Mouse (Mus musculus): ENCODE measurements around the gene Macrod1. TPM values are rescaled to one million over a fixed set of nuclear protein-coding genes. Genes with fewer than 3 reads are reported as not detected.
A peak's percentile ranks its signal among the peaks of the same experiment; 100 is the strongest.

Macrod1 gene
- polyA plus RNA-seq, 1 experiment from 2014 or later: 3.3 TPM

DNA sequence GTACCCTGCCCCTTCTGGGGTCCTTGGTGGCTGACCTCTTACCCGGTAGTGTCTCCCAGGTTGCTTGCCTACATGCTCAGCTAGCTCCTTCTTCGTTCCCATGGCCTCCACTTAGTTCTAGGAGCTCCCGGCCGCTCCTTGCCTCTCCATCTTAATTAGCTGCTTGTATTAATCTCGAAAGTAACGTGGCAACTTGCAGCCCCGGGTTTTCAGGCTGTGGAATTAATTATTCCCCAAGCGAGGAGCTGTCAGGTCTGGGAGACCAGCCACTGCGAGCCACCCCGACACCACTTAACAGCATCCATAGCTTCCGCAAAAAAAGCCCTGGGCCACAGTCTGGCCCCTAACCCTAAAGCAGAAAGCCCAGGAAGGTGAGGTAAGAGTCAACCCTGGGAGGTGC is 126.8 kb downstream of the Macrod1 start:
- no peak for ATAC-seq (ENCODE audit: low FRiP score, low read depth)
- no peaks in the 10 kb centered on the region for H3K9me3 ChIP-seq
- 50% methylated on average over 11 of the region's 11 CpGs for WGBS
- no peak overlapping the region for H3K9ac ChIP-seq (replicated peaks)
- H3K4me3 ChIP-seq: no peak overlapping the region
- H3K27ac ChIP-seq (replicated peaks): no peak overlapping the region
- H3K4me2 ChIP-seq (replicated peaks): no peak overlapping the region
- H3K4me1 ChIP-seq: peaks cover 64% of the 10 kb centered on the region
- no peaks in the 10 kb centered on the region for H3K36me3 ChIP-seq
- H3K27me3 ChIP-seq: peaks cover 96% of the 10 kb centered on the region

DNA sequence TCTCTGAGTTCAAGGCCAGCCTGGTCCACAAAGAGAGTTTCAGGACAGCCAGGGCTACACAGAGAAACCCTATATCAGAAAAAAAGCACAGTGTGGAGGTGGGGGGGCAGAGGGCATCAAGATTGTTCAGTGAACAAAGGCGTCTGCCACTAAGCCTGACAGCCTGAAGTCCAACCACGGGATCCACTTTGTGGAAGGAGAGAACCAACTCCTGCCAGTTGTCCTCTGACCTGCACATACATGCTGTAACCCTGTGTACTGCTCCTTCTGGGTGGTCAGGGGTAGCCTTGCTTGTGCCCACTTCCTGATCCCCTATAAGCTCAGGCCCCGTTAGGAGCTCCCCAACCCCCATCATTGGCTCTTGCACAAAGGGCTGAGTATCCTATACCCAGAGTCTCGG is 128.4 kb downstream of the Macrod1 start:
- ATAC-seq (ENCODE audit: low FRiP score, low read depth): no peak
- Histone ChIP-seq H3K4me2 (replicated peaks) (no peak overlapping the region), H3K36me3 (no peaks in the 10 kb centered on the region), H3K4me3 (no peak overlapping the region), H3K4me1 (peaks cover 63% of the 10 kb centered on the region), H3K27ac (replicated peaks) (no peak overlapping the region), H3K9me3 (no peaks in the 10 kb centered on the region), H3K9ac (replicated peaks) (no peak overlapping the region), H3K27me3 (peaks cover 90% of the 10 kb centered on the region)
- WGBS: 30% methylated on average over 4 of the region's 4 CpGs

DNA sequence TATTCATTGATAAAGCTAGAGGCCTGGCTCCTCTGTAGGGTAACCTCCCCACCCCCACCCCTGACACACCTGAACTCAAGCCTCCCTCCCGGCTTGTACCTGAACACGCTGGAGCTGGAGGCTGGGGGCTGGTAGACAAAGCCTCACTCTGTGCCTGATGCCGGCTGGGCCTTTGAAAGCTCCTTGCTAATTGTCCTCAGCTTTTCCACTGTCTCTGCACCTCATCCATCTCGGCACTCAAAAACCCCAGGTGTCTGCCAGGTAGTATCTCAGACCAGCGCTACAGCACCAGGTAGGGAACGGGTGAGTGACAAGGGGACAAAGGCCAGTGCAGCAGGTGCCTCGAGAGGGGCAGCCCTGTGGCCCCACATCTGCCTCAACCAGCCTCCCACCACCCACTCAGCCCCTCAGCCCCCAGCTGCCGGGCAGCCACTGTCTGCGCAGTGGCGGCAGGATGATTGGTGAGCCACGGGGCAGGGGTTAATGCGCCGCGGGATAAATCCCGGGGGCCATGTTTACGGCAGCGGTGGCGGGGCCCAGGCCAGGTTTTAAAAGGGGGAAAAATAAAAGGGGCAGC is 129.2 kb downstream of the Macrod1 start:
- no peak overlapping the region for H3K27ac ChIP-seq (replicated peaks)
- no peaks in the 10 kb centered on the region for H3K9me3 ChIP-seq
- peaks cover 86% of the 10 kb centered on the region for H3K27me3 ChIP-seq
- H3K36me3 ChIP-seq: no peaks in the 10 kb centered on the region
- peaks cover 58% of the 10 kb centered on the region for H3K4me1 ChIP-seq
- 3% methylated on average over 18 of the region's 18 CpGs for WGBS
- H3K4me3 ChIP-seq: no peak overlapping the region
- H3K9ac ChIP-seq (replicated peaks): 0 out of 2 replicates have a peak overlapping the region, but pooled peaks have one; percentile 39
- H3K4me2 ChIP-seq (replicated peaks): peak overlapping the region; percentile 31
- no peak for ATAC-seq (ENCODE audit: low FRiP score, low read depth)

DNA sequence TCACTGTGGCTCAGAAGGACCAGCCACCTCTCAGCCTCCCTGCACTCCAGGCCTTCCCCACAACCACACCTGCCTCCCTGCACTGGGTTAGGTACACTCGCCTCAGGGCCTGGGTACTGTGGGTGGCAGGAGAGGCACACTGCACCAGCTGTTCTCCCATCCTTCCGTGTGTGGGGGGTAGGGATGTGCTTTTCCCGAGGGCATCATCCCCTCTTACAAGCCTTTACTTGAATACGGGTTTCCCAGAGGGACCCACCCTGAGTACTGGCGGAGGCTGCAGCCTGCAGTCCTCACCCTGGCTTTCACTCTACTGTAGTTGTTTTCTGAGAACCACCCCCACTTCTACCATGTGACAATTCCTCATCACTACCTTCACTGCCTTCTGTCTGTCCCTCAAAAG is 130.5 kb downstream of the Macrod1 start:
- H3K9me3 ChIP-seq: no peaks in the 10 kb centered on the region
- H3K4me3 ChIP-seq: no peak overlapping the region
- ATAC-seq (ENCODE audit: low FRiP score, low read depth): no peak
- WGBS: 60% methylated on average over 5 of the region's 5 CpGs
- no peak overlapping the region for H3K9ac ChIP-seq (replicated peaks)
- peaks cover 60% of the 10 kb centered on the region for H3K4me1 ChIP-seq
- peaks cover 87% of the 10 kb centered on the region for H3K27me3 ChIP-seq
- H3K4me2 ChIP-seq (replicated peaks): no peak overlapping the region
- no peaks in the 10 kb centered on the region for H3K36me3 ChIP-seq
- no peak overlapping the region; the same call in 1 of the 2 replicates for H3K27ac ChIP-seq (replicated peaks)

DNA sequence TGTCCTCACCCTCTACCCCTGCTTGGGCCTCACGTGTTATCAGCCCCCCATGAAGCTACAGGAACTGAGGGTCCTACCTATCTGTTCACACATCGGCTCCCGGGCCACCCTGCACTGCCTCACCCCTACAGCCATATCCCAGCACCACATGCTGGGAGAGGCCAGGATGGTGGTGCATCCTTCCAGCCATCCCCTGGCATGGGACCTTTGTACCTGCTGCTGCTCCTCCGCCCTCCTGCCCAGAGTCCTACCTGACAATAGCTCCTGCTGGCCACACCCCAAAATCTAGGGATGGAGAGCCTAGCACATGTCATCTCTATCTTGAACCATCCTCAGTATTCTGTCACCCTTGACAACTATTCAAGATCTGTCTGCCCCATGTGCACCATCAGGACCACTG is 132.4 kb downstream of the Macrod1 start:
- H3K27ac ChIP-seq (replicated peaks): 0 out of 2 replicates have a peak overlapping the region, but pooled peaks have one; percentile 11
- H3K9ac ChIP-seq (replicated peaks): no peak overlapping the region; the same call in 1 of the 2 replicates
- peaks cover 85% of the 10 kb centered on the region for H3K27me3 ChIP-seq
- peaks cover 51% of the 10 kb centered on the region for H3K4me1 ChIP-seq
- no peak for ATAC-seq (ENCODE audit: low FRiP score, low read depth)
- no peaks in the 10 kb centered on the region for H3K36me3 ChIP-seq
- no peaks in the 10 kb centered on the region for H3K9me3 ChIP-seq
- no peak overlapping the region for H3K4me3 ChIP-seq
- no peak overlapping the region for H3K4me2 ChIP-seq (replicated peaks)
- WGBS: 82% methylated on average over 4 of the region's 4 CpGs

DNA sequence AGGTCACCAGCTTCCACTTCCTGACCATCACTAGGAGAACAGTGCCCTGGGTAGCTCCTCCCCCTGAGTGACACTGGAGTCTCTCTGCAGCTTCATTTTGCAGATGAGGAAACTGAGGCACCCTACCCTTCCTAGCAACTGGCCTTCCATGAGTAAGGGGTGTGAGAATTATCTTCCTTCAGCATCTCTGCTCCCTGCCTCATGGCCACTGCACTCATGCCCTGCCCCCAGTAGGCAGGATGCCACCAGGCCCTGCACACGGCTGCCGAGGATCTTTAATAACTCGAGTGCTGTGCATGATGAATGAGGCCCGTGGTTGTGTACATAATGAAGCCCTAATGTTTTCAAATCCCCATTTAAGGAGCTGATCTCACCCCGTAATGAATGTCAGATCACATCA is 134.4 kb downstream of the Macrod1 start:
- Histone ChIP-seq H3K4me3 (no peak overlapping the region), H3K4me1 (peaks cover 45% of the 10 kb centered on the region), H3K27me3 (peaks cover 75% of the 10 kb centered on the region), H3K4me2 (replicated peaks) (no peak overlapping the region), H3K27ac (replicated peaks) (no peak overlapping the region), H3K36me3 (no peaks in the 10 kb centered on the region), H3K9me3 (no peaks in the 10 kb centered on the region), H3K9ac (replicated peaks) (no peak overlapping the region)
- WGBS: 55% methylated on average over 5 of the region's 5 CpGs
- ATAC-seq (ENCODE audit: low FRiP score, low read depth): no peak

DNA sequence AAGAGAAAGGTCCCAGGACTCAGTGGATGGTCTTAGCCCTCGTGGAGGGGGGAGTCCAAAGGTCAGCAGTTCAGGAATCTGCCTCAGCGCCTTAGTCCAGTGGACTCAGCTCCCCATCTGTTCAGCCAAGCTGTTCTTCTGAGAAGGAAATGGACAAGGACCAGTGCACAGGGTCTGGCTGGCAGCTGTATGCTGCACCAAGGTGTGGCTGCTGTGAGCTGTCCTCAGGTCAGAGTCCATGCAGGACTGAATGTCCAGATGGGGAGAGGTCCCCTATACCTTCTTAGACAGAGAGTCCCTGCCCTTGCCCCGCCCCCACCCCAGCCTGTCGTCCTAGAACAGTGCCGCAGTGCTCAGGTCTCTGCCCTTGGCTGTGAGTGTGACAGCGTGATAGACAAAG is 135.0 kb downstream of the Macrod1 start:
- H3K4me3 ChIP-seq: no peak overlapping the region
- no peak overlapping the region for H3K27ac ChIP-seq (replicated peaks)
- no peak overlapping the region for H3K4me2 ChIP-seq (replicated peaks)
- H3K9ac ChIP-seq (replicated peaks): no peak overlapping the region
- H3K9me3 ChIP-seq: no peaks in the 10 kb centered on the region
- ATAC-seq (ENCODE audit: low FRiP score, low read depth): no peak
- peaks cover 73% of the 10 kb centered on the region for H3K27me3 ChIP-seq
- H3K36me3 ChIP-seq: no peaks in the 10 kb centered on the region
- 44% methylated on average over 6 of the region's 6 CpGs for WGBS
- H3K4me1 ChIP-seq: peaks cover 45% of the 10 kb centered on the region

DNA sequence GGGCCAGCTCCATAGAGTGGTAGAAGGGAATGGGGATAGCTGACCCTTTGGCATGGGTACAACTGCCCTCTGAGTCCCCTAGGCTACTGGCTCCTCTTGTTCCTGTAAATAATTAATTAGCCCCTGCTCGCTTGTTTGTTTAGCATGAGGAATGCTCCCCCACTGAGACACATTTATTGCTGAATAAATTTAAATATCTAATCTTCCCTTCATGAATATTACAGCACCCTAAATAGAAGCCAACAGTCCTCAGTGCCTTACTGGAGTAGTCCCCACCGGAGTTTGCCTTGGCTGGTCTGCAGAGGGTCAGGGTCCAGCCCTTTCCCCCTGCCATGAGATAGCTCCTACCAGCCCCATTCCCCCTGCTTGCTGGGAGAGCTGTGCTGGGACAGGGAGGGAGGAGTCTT is 136.0 kb downstream of the Macrod1 start:
- WGBS: 54% methylated on average over 2 of the region's 2 CpGs

DNA sequence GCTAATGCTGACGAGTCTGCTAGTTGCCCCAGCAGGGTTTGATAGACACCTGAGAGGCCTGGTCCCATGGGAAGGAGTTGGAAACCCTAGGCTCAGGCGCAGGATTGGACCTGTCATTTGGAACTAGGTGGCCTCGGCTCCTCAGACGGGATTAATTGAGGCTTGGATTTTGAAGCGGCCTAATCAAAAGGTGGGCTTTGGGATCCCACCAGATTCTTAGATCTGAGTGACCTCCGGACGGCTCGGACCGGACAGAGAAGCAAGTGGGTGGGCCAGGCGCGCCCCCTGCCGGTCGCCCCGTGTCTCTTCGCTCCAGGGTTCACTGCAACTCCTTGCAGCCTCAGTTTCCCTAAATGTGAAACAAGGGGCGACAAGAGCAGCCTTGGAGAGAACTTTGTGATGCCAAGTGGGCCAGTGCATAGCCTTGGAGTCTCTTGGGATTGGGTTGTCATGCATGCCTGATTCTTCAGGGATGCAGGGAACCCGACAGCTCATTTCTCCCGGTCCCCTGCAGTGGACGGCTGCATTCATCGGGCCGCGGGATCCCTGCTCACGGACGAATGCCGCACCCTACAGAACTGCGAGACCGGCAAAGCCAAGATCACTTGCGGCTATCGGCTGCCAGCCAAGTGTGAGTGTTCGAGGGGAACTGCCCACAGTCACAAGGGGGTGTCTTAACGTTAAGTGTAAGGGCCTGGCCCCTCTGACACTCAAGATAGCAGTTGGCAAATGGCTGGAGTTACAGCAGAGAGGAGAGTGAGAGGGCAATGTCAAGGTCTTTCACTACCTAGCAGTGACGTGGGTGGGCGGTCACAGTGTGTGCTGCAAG is 139.5 kb downstream of the Macrod1 start:
- no peaks in the 10 kb centered on the region for H3K9me3 ChIP-seq
- H3K4me1 ChIP-seq: peaks cover 45% of the 10 kb centered on the region
- no peak overlapping the region for H3K4me3 ChIP-seq
- no peak overlapping the region for H3K4me2 ChIP-seq (replicated peaks)
- H3K36me3 ChIP-seq: peaks cover 38% of the 10 kb centered on the region
- H3K9ac ChIP-seq (replicated peaks): no peak overlapping the region
- 15% methylated on average over 33 of the region's 33 CpGs for WGBS
- peaks cover 50% of the 10 kb centered on the region for H3K27me3 ChIP-seq
- peak; percentile 47; the same call in 1 of the 2 replicates for ATAC-seq (ENCODE audit: low FRiP score, low read depth)
- H3K27ac ChIP-seq (replicated peaks): no peak overlapping the region

More for the DNA sequence above, 136.0 kb downstream of the Macrod1 start:
- Histone ChIP-seq H3K36me3 (peaks cover 3% of the 10 kb centered on the region), H3K4me1 (peaks cover 53% of the 10 kb centered on the region), H3K9me3 (no peaks in the 10 kb centered on the region), H3K4me2 (replicated peaks) (no peak overlapping the region), H3K27ac (replicated peaks) (no peak overlapping the region), H3K27me3 (peaks cover 67% of the 10 kb centered on the region), H3K4me3 (no peak overlapping the region), H3K9ac (replicated peaks) (no peak overlapping the region)
- no peak for ATAC-seq (ENCODE audit: low FRiP score, low read depth)

DNA sequence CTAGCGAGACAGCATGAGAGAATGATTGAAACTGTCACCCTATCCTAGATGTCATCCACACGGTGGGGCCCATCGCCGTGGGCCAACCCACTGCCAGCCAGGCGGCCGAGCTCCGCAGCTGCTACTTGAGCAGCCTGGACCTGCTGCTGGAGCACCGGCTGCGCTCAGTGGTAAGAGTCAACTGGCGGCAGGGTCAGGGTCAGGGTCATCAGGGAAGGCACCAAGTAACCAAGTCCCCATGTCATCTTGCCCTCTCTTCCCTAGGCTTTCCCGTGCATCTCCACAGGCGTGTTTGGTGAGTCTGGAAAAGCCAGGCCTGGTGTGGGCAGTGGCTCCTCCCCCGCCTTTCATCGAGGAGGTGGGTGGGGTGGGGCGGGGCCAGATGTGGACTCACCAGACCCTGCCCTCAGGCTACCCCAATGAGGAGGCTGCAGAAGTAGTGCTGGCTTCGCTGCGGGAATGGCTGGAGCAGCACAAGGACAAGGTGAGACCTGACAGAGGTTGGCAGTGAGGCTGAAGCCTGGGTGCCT is 140.2 kb downstream of the Macrod1 start:
- Histone ChIP-seq H3K9me3 (no peaks in the 10 kb centered on the region), H3K27ac (replicated peaks) (no peak overlapping the region), H3K4me1 (peaks cover 38% of the 10 kb centered on the region), H3K9ac (replicated peaks) (no peak overlapping the region), H3K27me3 (peaks cover 43% of the 10 kb centered on the region), H3K36me3 (peaks cover 45% of the 10 kb centered on the region), H3K4me2 (replicated peaks) (no peak overlapping the region), H3K4me3 (no peak overlapping the region)
- 10% methylated on average over 17 of the region's 17 CpGs for WGBS
- peak; percentile 57 for ATAC-seq (ENCODE audit: low FRiP score, low read depth)

DNA sequence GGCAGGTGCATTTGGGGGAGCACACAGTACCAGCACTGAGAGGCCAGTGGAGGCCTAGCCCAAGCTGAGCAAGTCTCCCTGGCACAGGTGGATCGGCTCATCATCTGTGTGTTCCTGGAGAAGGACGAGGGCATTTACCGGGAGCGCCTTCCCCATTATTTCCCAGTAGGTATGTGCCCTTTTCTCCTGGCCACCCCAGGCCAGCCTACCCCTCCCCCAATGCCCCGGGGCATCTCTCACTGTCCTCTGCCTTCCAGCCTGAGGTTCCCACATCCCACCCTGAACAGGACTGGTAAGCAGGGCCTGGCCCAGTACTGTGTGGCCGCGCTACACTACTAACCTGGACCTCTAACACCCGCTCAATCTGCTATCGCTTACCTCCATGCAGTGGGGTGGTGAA is 140.8 kb downstream of the Macrod1 start:
- WGBS: 89% methylated on average over 9 of the region's 9 CpGs

DNA sequence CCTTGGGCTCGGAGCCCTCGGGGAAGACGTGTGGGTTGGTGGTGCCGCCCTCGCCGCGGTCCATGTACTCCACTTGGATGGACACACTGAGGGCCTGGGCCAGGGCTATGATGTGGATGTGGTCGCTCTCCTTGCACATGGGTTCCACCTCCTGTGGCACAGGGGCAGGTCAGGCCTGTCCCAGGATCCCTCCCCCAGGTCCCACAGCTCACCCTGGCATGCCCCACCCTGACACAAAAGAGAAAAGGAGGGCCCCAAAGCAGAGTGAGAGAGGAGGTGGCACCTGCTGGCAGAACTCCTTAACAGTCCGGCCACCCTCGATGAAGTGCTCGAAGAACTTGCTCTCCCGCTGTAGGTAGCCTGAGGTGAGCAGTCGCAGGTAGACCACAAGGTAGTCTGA is 142.5 kb downstream of the Macrod1 start:
- H3K4me2 ChIP-seq (replicated peaks): no peak overlapping the region
- no peak overlapping the region for H3K4me3 ChIP-seq
- ATAC-seq (ENCODE audit: low FRiP score, low read depth): no peak
- WGBS: 95% methylated on average over 13 of the region's 13 CpGs
- H3K4me1 ChIP-seq: peaks cover 34% of the 10 kb centered on the region
- H3K36me3 ChIP-seq: peaks cover 65% of the 10 kb centered on the region
- no peak overlapping the region for H3K27ac ChIP-seq (replicated peaks)
- H3K9ac ChIP-seq (replicated peaks): no peak overlapping the region
- H3K27me3 ChIP-seq: peaks cover 23% of the 10 kb centered on the region
- H3K9me3 ChIP-seq: no peaks in the 10 kb centered on the region

More for the DNA sequence above, 140.8 kb downstream of the Macrod1 start:
- peak; percentile 36 for ATAC-seq (ENCODE audit: low FRiP score, low read depth)
- Histone ChIP-seq H3K4me3 (no peak overlapping the region), H3K36me3 (peaks cover 48% of the 10 kb centered on the region), H3K27me3 (peaks cover 39% of the 10 kb centered on the region), H3K4me2 (replicated peaks) (no peak overlapping the region), H3K9me3 (no peaks in the 10 kb centered on the region), H3K27ac (replicated peaks) (no peak overlapping the region), H3K4me1 (peaks cover 32% of the 10 kb centered on the region), H3K9ac (replicated peaks) (no peak overlapping the region)
